Mouse (Mus musculus): ENCODE results near the gene Stx1b.

The Stx1b gene

DNA sequence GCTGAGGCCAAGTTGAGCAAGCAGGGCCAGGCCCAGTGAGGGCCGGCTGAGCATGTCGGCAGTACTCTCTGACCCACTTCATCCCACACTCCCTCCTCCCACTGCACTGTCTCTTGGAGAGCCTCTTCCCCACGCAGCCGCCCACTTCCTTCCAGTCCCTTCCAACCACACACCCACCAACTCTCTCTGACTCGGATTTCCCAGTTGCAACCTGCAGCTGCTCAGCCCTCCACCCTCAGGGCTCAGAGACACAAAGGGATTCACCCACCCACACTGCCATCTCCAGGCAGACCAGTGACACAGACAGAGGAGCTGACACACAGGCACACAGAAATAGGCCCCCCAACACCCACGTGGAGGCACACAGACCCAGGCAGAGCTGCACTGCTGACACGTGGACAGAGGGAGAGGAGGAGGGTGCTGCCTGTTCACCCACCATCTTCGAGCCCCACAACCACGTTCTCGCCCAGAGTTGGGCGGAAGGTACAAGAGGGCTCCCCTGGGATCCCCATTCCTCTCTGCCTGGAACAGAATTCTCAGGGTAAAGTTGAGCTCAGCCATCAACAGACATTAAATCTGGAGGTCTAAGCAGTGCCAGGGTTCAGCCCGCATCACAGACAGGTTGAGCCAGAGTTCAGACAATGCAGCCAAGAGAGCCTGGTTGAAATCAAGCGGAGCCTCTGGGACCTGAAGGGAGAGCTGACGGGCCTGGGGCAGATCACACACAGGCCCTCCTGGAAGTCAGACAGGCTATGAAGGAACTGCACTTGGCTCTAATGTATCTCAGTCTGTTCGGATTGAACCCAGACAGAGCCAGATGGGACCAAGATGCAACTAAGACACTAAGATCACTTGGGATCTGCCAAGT is 8.2 kb downstream of the Stx1b start:
- DNase-seq, result peak; percentile 62

GRCm38 (mm10) chr7:127815116-127815665 is 9.2 kb downstream of the Stx1b start:
- DNase-seq, result no peak

- DNase-seq, result no peak
Observed at GRCm38 (mm10) chr7:127814241-127814921, 10.0 kb downstream of the Stx1b start.

DNA sequence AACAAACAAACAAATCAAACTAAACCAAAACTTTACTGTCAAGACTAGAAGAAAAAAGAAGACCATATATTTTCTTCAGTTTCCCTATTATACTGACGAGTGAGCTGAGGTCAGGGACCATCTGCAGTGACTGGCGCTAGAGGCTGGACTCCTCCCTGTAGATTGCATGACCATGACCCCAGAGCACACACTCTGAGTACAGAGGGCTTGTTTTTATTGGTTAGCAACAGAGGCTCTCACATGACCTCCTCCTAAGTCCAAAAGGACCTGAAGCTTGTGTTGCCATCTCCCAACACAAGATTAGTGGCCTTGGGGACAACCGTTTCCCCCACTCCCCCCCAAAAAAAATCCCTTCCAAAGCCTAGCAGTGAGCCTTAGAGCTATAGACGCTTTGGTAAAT is 10.5 kb downstream of the Stx1b start:
- no peak for DNase-seq

- DNase-seq, result no peak
Observed at GRCm38 (mm10) chr7:127812292-127812691, 12.1 kb downstream of the Stx1b start.

GRCm38 (mm10) chr7:127811240-127811639 is 13.1 kb downstream of the Stx1b start:
- DNase-seq, result no peak

GRCm38 (mm10) chr7:127810650-127811049 is 13.7 kb downstream of the Stx1b start:
- DNase-seq, result no peak

GRCm38 (mm10) chr7:127809846-127810245 is 14.5 kb downstream of the Stx1b start:
- no peak for DNase-seq

DNA sequence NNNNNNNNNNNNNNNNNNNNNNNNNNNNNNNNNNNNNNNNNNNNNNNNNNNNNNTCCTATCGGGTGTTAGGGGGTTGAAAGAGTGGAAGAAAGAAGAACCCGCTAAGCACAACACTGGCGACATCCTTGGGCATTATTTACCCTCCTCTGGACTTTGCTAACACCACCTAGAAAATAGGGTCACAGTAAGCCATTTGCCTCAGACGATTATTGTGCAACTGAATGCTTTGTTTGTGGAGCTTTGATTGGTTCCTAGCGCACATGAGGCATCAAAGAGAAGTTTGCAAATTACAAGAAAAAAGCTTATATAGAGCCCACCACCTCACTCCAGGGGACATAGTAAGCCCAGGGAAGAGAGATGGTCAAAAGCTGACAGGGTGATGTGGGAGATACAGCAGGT is 15.5 kb downstream of the Stx1b start:
- no peak for DNase-seq

DNA sequence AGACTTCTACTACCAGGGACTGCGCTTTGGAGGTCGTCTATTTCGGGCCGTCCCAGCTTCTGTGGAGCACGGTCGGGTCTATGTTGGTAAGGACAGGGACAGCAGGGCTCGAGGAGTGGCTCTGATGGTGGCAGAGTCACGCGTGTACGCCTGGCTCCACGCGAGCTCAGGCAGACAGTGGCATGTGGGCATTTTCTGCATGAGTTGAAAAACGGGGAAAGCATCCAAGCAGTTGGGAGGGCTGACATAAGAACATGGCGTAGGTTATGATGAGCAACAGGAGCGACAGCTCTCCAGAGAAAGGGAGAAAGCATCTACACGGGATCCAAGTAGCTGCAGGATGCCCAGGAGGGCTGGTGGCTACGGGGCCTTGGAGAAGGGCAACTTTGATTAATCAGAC is 22.0 kb downstream of the Stx1b start:
- DNase-seq, result no peak

GRCm38 (mm10) chr7:127801010-127801621 is 23.2 kb downstream of the Stx1b start:
- DNase-seq, result no peak

GRCm38 (mm10) chr7:127800435-127801009 is 23.8 kb downstream of the Stx1b start, which contains the start of gene Hsd3b7:
Gene Hsd3b7, plus strand, starts transcription at chr7:127800604.
- peak; percentile 79 for DNase-seq

DNA sequence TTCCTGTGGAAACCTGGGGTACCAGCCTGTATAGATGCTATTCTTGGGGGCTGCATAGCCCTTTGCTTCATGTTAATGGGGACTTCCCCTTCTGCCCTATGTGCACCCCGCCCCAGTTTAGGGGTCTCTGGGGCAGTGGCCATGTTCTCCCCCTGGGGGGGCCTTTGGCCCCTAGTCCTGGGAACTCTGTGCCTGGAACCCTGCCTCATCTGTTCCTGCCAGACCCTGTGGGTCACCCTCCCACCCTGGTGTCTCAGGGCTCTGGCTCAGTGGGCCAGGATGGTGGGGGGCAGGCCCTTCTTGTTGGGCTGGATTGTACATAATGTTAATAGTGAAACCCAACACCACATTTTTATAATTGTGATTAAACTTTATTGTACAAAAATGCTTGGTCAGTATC is 24.6 kb downstream of the Stx1b start:
- DNase-seq, result no peak

DNA sequence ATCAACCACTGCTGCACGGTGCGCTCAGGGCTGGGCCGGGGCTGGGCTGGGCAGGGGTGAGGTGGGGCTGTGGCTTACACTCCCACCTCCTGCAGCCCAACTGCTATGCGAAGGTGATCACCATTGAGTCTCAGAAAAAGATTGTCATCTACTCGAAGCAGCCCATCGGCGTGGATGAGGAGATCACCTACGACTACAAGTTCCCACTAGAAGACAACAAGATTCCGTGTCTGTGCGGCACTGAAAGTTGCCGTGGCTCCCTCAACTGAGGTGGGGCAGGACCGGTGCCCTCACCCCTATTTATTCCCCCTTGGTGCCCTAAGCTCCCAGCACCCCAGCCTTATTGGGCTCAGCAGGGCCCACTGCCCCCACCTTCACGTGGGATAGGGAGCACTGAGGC is 25.1 kb downstream of the Stx1b start:
- DNase-seq, result no peak

DNA sequence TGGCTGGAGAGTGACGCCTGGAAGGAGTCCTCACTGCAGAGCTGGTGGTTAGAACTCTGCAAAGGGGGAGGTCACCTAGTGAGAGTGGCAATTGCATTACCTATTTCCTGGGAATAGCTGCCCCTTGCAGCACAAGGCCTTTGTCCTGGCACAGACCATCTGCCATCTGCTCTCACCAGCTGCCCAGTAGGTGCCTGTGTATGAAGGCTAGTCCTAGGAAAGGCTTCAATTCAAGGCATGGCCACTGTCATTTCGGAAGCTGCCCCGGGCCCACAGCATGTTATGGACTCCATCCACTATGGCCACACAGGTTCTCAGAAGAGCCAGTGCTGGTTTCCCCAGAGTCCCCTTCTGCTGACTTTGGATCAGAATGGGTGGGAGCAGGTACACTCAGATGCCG is 25.8 kb downstream of the Stx1b start:
- no peak for DNase-seq

DNA sequence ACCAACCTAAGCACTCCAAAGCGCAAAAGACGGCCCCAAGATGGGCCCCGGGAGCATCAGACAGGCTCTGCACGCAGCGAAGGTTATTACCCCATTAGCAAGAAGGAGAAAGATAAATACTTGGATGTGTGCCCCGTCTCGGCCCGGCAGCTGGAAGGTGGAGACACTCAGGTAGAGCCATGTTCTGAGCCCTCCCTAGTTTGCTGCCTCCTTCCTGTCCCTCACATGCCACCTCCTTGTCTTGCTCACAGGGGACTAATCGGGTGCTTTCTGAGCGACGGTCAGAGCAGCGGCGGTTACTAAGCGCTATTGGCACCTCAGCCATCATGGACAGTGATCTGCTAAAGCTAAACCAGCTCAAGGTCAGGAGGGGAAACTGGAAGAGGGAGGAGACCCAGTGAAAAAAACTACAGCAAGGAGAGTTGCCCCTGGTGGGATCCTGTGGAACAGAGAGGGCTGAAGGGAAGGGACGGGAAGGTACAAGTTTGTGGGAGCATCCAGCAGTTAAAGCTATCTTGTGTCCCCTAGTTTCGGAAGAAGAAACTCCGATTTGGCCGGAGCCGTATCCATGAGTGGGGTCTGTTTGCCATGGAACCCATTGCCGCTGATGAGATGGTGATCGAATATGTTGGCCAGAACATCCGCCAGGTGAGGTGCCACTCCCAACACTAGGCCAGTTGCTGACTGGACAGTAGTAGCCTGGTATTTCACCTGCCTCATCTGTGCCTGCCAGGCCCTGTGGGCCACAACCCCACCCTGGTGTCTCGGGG is 27.1 kb downstream of the Stx1b start:
- no peak for DNase-seq

GRCm38 (mm10) chr7:127785308-127785707 is 39.0 kb downstream of the Stx1b start, which contains the start of gene Gm49388:
Gene Gm49388, plus strand, starts transcription at chr7:127785608.
- DNase-seq, result no peak

DNA sequence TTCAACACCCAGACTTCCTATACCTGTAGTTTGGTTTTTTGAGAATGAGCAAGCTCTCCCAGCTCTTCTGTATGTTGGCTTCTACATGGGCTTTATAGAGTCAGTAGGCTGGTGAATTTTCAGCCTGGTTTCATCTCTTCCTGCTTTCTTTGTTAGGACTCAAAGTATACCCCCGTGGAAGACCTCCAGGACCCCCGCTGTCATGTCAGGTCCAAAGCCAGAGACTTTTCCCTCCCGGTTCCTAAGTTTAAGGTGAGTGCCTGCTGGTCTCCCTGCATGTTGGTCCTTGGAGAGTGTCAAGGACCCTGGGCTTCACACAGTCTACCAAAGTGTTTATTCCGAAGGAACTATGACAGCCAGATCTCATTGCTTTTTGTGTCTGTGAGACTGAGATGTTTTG is 46.0 kb downstream of the Stx1b start:
- DNase-seq, result no peak

- DNase-seq, result peak; percentile 60
Observed at GRCm38 (mm10) chr7:127777474-127778266, 46.7 kb downstream of the Stx1b start.

DNA sequence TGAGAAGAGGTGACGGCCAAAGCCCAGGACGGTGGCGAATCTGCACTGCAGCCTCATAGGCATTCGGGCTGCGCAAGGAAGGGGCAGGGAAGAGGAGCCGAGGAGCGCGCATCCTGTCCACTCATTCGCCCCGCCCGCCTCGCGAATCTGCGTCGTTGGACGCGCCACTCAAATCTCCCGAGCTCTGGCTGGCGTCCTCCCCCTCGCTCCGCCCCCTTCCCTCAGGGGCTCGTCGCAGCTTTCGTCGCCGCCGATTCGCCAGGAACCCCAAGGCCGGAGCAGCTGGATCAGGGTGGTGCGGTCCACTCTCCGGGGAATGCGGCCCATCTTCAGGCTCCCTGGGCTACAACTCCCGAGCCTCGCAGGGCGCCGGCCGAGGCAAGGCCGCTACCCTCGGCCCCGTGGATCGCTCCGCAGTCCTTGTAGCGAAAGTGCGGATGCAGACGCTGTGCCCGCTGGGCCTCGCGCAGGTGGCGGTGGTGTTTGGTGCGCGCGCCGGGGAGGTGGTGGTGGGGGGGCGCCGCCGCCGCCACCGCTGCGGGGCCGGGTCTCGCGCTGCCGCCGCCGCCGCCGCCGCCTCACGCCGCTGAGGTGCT is 47.4 kb downstream of the Stx1b start:
- peak; percentile 95 for DNase-seq

DNA sequence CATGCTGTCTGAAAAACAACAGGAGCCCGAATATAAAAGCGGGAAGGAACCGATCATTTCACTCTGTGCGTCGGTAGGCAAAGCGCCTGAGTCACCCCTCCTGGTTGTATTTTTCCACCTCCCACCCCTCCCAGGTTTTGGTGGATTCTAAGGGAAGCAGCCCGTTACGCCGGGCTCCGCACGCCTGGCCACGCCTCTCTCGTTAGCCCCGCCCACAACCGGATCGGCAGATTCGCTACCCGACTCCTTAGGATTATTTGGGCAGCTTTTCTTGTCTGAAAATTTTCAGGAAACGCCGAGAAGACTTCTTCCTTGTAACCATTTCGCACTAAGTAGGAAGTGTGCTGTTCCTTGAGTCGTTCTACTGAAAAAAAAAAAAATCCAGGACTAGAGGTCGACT is 47.9 kb downstream of the Stx1b start, which contains the start of gene Setd1a:
Setd1a (plus strand) TSS at position 245 of the 400 bp plus-strand sequence.
- peak; percentile 86 for DNase-seq
